Mouse (Mus musculus) forebrain, embryonic 16.5 days (tissue): Measurements from ENCODE around the gene Tmem184a. TPM values are rescaled to one million over a fixed set of nuclear protein-coding genes. Genes with fewer than 3 reads are reported as not detected.
A peak's percentile ranks its signal among the peaks of the same experiment; 100 is the strongest.

ENCODE experiments used
- ATAC-seq: fragments of 200-750 bp; cut with Nextera tagmentation; 2 replicates; pipeline ENCODE4 v1.8.0; 2017; ENCODE audit warnings: mild to moderate bottlenecking, moderate library complexity
- H3K27ac ChIP-seq: fragments of 300-500 bp; sonication (generic); 2 replicates; pipeline ENCODE4 v1.5.1; 2014; ENCODE audit warnings: low read length, control low read depth
- H3K27me3 ChIP-seq: fragments of 300-500 bp; sonication (generic); replicated peaks from 2 replicates; pipeline ENCODE4 v1.6.1; 2014; ENCODE audit warnings: low read length; ENCODE audit not compliant: control insufficient read depth, insufficient read depth
- H3K36me3 ChIP-seq: fragments of 300-500 bp; sonication (generic); 2 replicates; pipeline ENCODE4 v1.6.1; 2014; ENCODE audit not compliant: control insufficient read depth, insufficient read depth
- H3K4me1 ChIP-seq: fragments of 300-500 bp; sonication (generic); replicated peaks from 2 replicates; pipeline ENCODE4 v1.6.1; 2014; ENCODE audit warnings: low read length; ENCODE audit not compliant: control insufficient read depth, insufficient read depth
- H3K4me2 ChIP-seq: fragments of 300-500 bp; sonication (generic); 2 replicates; pipeline ENCODE4 v1.6.1; 2014; ENCODE audit warnings: mild to moderate bottlenecking, low read length, control low read depth
- H3K4me3 ChIP-seq: fragments of 300-500 bp; sonication (generic); replicated peaks from 2 replicates; pipeline ENCODE4 v1.5.1; 2014; ENCODE audit warnings: mild to moderate bottlenecking, low read length, control low read depth
- H3K9ac ChIP-seq: fragments of 300-500 bp; sonication (generic); replicated peaks from 2 replicates; pipeline ENCODE4 v1.6.1; 2014; ENCODE audit warnings: low read depth, low read length, control low read depth
- H3K9me3 ChIP-seq: fragments of 300-500 bp; sonication (generic); 2 replicates; pipeline ENCODE4 v1.6.1; 2016; ENCODE audit warnings: low read length; ENCODE audit not compliant: control insufficient read depth
- WGBS: fragments of 180-500 bp; shearing (Covaris S2); extraction: QIAGEN DNeasy Blood & Tissue Kit; methylation state at CpG from one replicate; pipeline ENCODE4 v1.1.7; 2014; 5-methylcytosine and 5-hydroxymethylcytosine counted together
- polyA plus RNA-seq: library from polyadenylated mRNA; unstranded; fragments of >200 nt; fragmentation: Nextera tagmentation; extraction: Ambion mirVana; gene quantifications from 2 replicates; pipeline ENCODE4 v1.2.1, GENCODE M21; 2015

Tmem184a gene
- polyA plus RNA-seq, 1 experiment from 2014 or later: 0.29 TPM

GRCm38 (mm10) chr5:139791227-139792158 lies 28.2 kb downstream of the Tmem184a start, which contains the start of gene Mafk:
Gene Mafk (plus strand): TSS chr5:139791513.
- Histone ChIP-seq H3K27ac (no peak within 1 kb of the TSS), H3K36me3 (no peaks in the 10 kb centered on the region), H3K27me3 (no peaks in the 10 kb centered on the region), H3K4me3 (peak within 1 kb of the TSS; percentile 87), H3K9me3 (no peaks in the 10 kb centered on the region), H3K4me1 (peaks cover 27% of the 10 kb centered on the region), H3K4me2 (peak within 1 kb of the TSS; percentile 100), H3K9ac (peak within 1 kb of the TSS; percentile 82)
- WGBS: under 1% methylated on average over 91 of the region's 92 CpGs
- peak; percentile 89 for ATAC-seq

- Histone ChIP-seq H3K4me1 (peaks cover 21% of the 10 kb centered on the region), H3K27ac (no peak overlapping the region), H3K4me2 (no peak overlapping the region), H3K36me3 (no peaks in the 10 kb centered on the region), H3K9me3 (no peaks in the 10 kb centered on the region), H3K4me3 (no peak overlapping the region), H3K27me3 (no peaks in the 10 kb centered on the region), H3K9ac (no peak overlapping the region)
- WGBS: 65% methylated on average over 4 of the region's 4 CpGs
- ATAC-seq: no peak
These were observed 30.3 kb downstream of the Tmem184a start for GRCm38 (mm10) chr5:139789466-139789865.

- 85% methylated on average over 8 of the region's 8 CpGs for WGBS
- no peak for ATAC-seq
These were observed 38.3 kb downstream of the Tmem184a start for GRCm38 (mm10) chr5:139781406-139781805.

GRCm38 (mm10) chr5:139776966-139777365 lies 42.8 kb downstream of the Tmem184a start:
- Histone ChIP-seq H3K36me3 (peaks cover 9% of the 10 kb centered on the region; the same call in 1 of the 2 replicates), H3K27ac (no peak overlapping the region), H3K27me3 (no peaks in the 10 kb centered on the region), H3K4me3 (no peak overlapping the region), H3K9me3 (no peaks in the 10 kb centered on the region), H3K4me2 (no peak overlapping the region), H3K9ac (no peak overlapping the region), H3K4me1 (peaks cover 9% of the 10 kb centered on the region)
- WGBS: 85% methylated on average over 5 of the region's 5 CpGs
- ATAC-seq: no peak

More at GRCm38 (mm10) chr5:139781406-139781805, 38.3 kb downstream of the Tmem184a start:
- Histone ChIP-seq H3K4me3 (no peak overlapping the region), H3K36me3 (no peaks in the 10 kb centered on the region), H3K4me1 (no peaks in the 10 kb centered on the region), H3K4me2 (no peak overlapping the region), H3K9ac (no peak overlapping the region), H3K27ac (no peak overlapping the region), H3K9me3 (no peaks in the 10 kb centered on the region), H3K27me3 (no peaks in the 10 kb centered on the region)

DNA sequence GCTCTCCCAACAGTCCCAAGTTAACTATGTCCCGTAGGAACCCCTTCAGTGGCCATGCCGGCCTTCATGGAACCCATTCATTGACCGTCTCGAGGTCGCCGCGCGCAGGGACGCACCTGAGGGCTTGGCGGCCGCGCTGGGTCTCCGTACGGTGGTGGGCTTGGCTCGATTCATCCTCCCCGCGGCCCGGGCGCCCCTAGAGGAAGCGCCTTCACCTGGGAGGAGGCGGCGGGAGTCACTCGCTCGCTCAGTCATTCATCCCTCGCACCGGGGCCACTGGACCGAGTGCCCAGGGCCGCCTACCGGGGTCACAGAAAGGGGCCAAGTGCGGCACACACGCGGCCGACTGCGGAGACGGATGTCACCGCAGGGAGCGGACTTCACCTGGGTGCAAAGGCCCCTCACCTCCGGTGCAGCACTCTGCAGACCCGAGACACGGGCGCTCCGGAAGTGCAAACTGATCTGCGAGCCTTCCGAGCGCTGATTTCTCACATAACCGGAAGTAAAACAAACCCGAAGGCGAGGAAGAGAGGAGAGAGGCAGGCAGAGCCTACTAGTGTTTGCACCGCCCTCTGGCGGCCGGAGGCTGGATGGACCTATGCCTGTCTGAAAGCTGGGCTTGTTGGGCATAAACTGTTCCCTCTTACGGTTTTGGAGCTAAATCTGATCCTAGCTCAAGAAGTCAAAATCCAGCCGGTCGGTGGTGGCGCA lies 44.3 kb downstream of the Tmem184a start, which contains the start of gene Ints1:
TSS of gene Ints1 (minus strand) at position 459 of the 711 bp plus-strand sequence.
- no peaks in the 10 kb centered on the region for H3K9me3 ChIP-seq
- WGBS: under 1% methylated on average over 55 of the region's 55 CpGs
- H3K27ac ChIP-seq: no peak within 1 kb of the TSS
- ATAC-seq: peak; percentile 95
- peak within 1 kb of the TSS; percentile 97 for H3K4me2 ChIP-seq
- H3K36me3 ChIP-seq: peaks cover 23% of the 10 kb centered on the region
- H3K4me3 ChIP-seq: peak within 1 kb of the TSS; percentile 64
- H3K4me1 ChIP-seq: peaks cover 9% of the 10 kb centered on the region
- H3K9ac ChIP-seq: peak within 1 kb of the TSS; percentile 71
- H3K27me3 ChIP-seq: no peaks in the 10 kb centered on the region

DNA sequence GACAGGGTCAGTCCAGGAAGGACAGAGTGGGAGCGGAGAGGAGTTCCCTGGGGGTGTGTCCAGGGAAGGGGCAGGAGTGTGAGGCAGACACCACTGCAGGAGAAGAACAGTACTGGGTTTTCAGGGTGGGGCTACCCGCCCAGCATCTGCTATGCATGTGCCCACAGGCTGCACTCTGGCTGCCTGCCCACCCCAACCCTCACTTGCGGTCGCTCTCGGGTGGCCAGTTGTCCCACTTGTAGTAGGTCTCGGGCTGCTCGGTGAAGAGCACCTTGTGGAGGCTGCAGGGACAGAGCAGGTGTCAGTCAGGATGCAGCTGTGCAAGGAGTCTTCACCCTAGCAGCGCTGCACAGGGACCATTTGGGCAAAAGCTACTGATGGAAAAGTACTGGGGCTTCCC lies 51.5 kb downstream of the Tmem184a start:
- Histone ChIP-seq H3K27ac (no peak overlapping the region), H3K9me3 (no peaks in the 10 kb centered on the region), H3K9ac (no peak overlapping the region), H3K36me3 (peaks cover 60% of the 10 kb centered on the region), H3K4me2 (no peak overlapping the region), H3K4me3 (no peak overlapping the region), H3K4me1 (no peaks in the 10 kb centered on the region), H3K27me3 (no peaks in the 10 kb centered on the region)
- ATAC-seq: no peak
- WGBS: 91% methylated on average over 8 of the region's 8 CpGs

GRCm38 (mm10) chr5:139764296-139764695 lies 55.4 kb downstream of the Tmem184a start:
- Histone ChIP-seq H3K27ac (no peak overlapping the region), H3K4me3 (no peak overlapping the region), H3K9me3 (no peaks in the 10 kb centered on the region), H3K4me1 (no peaks in the 10 kb centered on the region), H3K4me2 (no peak overlapping the region), H3K9ac (no peak overlapping the region), H3K36me3 (peaks cover 50% of the 10 kb centered on the region), H3K27me3 (no peaks in the 10 kb centered on the region)
- ATAC-seq: no peak
- WGBS: 70% methylated on average over 11 of the region's 11 CpGs

DNA sequence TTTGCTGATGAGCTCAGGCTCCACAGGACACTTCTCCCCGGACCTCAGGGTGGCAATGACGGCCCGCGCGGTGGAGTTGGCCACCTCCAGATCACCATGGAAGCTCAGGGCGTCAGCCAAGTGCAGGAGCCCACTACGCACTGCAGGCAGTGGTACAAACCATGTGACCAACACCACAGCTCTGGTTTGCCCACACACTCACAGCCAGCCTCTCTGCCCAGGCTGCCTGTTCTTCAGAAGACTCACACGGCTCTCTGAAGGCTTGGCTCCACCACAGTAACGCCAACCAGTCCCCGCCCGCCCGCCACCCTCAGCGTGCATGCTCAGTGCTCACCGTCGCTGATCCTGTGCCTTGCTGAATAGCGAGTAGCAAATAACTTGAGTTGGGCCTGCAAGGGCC lies 61.6 kb downstream of the Tmem184a start:
- WGBS: 88% methylated on average over 16 of the region's 16 CpGs
- no peak overlapping the region for H3K9ac ChIP-seq
- no peak for ATAC-seq
- H3K4me3 ChIP-seq: no peak overlapping the region
- no peak overlapping the region for H3K27ac ChIP-seq
- no peaks in the 10 kb centered on the region for H3K27me3 ChIP-seq
- no peak overlapping the region for H3K4me2 ChIP-seq
- no peaks in the 10 kb centered on the region for H3K4me1 ChIP-seq
- H3K9me3 ChIP-seq: no peaks in the 10 kb centered on the region
- H3K36me3 ChIP-seq: peaks cover 31% of the 10 kb centered on the region

DNA sequence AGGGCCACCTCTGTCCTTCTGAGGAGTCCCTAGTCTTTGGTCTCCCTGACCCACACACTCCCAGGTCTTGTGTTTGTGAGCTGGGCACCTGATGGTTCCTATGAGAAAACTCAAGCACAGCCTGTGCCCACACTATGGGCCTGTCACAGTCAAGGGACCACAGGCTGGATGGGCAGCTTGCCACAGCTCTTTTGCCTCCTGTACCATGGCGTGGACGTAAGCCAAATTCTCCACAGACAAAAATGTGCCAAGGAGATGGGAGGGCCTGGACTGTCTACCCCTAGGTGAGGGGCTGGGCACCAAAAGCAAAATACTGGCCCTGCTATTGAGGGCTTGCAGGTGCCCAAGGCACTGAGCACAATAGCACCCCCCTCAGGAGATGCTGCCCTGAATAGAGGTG lies 63.1 kb downstream of the Tmem184a start:
- WGBS: 89% methylated on average over 2 of the region's 2 CpGs
- ATAC-seq: no peak
- Histone ChIP-seq H3K4me1 (no peaks in the 10 kb centered on the region), H3K4me2 (no peak overlapping the region), H3K27me3 (no peaks in the 10 kb centered on the region), H3K27ac (no peak overlapping the region), H3K9me3 (no peaks in the 10 kb centered on the region), H3K4me3 (no peak overlapping the region), H3K36me3 (peaks cover 26% of the 10 kb centered on the region), H3K9ac (no peak overlapping the region)
